Mouse (Mus musculus) adrenal gland, adult 8-10 months (tissue): ENCODE measurements around the gene Nsmce3. TPM values are rescaled to one million over a fixed set of nuclear protein-coding genes. Genes with fewer than 3 reads are reported as not detected.
A peak's percentile ranks its signal among the peaks of the same experiment; 100 is the strongest.

Experiments
- DNase-seq: peaks from one replicate; pipeline ENCODE4 v3.0.0; 2022
- total RNA-seq, 4 experiments: library from RNA; stranded (reverse); gene quantifications; 2 replicates each; pipeline ENCODE4 v1.2.4; 2022

Nsmce3 gene
- 10 to 100 TPM in 2 of 4 experiments, 1 to 10 TPM in 2; 8.7 to 12.0 (median 9.9) TPM for total RNA-seq

DNA sequence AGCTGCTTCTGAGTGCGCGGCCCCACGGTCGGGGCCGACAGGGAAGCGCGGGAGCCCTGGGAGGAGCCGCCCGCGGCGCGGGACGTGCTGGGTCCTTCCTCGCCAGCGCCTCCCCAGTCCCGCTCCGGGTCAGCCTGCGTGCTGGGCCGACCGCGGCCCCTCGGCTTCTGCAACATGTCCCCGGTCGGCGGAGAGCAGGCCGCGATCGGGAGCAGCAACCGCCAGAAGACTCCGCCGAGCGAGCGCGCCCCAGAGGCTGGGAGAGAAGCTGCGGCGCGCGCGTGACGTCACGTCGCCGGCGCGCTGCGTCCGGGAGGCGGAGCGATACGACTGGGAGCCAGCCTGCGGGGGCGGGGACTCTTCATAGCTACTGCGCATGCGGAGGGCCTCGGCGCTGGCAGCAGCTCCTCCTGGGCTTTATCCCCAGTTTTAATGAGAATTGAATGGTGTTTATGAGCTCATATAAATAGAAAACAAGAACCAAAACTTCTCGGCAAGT lies at the start of gene Nsmce3:
TSS of gene Nsmce3 (minus strand) at position 255 of the 499 bp plus-strand sequence.
- DNase-seq: peak; percentile 93

- DNase-seq: no peak
Measured at GRCm38 (mm10) chr7:64921189-64921588, 48.4 kb upstream of the Nsmce3 start.

DNA sequence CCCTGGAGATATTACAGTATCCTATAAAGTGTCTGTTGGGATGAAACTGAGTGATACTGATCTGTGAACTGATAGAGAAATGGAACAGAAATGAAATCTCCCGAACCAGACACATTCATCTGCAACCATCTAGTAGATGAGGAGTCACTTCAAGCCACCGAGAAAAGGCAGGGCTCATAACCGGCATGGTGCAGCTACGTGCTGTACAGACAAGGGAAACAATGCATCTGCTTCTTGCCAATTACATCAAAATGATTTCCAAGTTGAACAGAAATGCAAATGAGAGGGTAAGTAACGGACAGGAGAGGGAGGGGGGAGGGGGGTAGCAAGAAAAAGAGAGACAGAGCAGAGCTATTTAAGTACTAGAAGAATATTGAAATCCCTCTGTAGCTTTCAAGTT lies 47.9 kb upstream of the Nsmce3 start:
- no peak for DNase-seq

DNA sequence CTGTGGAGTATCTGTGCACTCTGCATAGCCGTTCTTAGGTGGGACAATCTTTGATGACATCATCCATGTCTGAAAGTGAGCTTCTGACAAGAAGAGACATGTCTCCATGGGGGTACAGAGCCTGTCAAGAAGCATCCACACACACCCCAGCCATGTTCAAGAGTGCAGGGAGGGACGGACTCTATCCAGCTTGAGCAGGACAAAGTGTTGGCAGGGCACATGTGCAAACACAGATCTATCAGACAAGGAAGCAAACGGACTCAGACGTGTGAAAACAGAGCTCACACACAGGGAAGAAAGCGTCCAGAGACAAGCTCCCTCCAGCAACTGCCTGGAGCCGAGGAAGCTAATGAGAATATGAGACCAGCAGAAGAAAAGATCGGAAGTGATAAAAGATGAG lies 43.9 kb upstream of the Nsmce3 start:
- DNase-seq: no peak

GRCm38 (mm10) chr7:64915121-64915520 lies 42.3 kb upstream of the Nsmce3 start:
- no peak for DNase-seq

- no peak for DNase-seq
Measured at GRCm38 (mm10) chr7:64911945-64912344, 39.1 kb upstream of the Nsmce3 start.

GRCm38 (mm10) chr7:64910208-64910607 lies 37.4 kb upstream of the Nsmce3 start:
- no peak for DNase-seq

DNA sequence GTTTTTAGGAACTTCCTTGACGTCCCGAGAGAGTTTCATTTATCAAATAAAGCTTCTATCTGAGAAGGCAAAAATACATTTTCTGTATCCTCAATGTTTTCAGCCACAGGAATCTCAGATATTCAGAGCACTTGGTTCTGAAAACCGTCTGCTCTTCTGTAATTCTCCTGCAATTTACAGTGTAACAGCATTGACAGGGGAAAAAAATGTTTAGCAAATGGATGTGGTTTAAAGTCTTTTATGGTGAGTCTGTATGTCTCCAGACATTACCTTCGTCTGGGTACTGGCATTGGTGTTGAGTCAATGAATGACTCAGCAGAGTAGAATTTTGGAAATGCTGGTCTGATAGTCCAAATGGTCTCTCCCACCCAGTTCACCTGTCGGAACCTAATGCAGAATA lies 34.2 kb upstream of the Nsmce3 start:
- DNase-seq: no peak

GRCm38 (mm10) chr7:64905506-64905905 lies 32.7 kb upstream of the Nsmce3 start:
- DNase-seq: no peak

DNA sequence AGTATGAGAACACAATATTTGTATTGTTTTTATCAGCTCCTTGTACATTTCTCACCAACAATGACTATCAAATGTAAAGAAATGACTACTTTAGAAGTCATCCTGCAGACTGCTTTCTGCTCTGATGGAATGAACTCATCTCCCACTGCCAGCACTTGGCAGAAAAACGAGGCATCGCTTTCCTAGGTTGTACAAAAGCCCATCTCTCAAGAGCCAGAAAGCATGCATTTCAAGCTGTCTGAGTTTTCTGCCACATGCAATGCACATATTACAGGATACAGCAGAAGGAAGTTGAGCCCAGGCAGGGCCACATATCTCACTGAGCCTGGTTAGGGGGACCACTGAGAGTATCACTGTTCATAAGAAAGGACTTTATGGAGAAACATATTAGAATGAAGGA lies 27.5 kb upstream of the Nsmce3 start:
- no peak for DNase-seq

DNA sequence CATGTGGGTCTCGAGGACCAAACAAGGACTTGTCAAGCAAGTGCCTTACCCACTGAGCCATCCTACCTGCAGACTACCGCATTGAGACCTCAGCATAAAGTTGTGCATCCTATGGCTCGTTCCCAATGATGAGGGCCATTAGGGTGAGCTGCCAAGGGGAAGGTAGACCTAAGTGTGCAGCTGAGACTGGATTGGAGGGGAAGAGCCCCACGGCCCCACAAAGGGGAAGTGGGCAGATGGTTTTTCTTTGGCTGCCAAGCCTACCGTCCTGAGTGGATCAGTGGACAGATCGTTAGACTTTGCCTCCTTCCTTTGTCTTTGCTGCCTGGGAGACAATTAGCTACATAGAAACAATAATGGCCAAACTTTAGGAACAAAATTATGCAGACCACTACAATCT lies 23.8 kb upstream of the Nsmce3 start:
- DNase-seq: no peak

DNA sequence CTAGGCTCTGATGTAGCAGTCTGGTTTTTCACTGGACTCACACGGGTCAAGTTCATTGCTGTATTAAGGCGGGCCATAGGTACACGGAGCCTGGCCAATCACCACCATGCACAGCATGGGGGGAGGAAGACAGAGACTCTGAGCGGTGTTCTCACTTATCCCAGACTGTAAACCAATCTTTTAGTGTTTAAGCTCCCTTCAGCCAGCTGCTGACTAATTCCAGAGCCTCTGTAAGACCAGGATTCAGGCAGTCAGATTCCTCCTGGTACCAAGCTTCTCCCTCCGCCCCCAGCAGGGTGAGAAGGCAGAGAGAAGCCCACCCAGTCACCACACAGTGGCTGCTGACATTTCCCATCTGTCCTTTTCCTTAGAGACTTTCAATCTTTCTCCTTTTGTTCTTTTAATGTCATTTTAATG lies 22.9 kb upstream of the Nsmce3 start:
- DNase-seq: no peak

- DNase-seq: peak; percentile 72
Measured at GRCm38 (mm10) chr7:64891139-64891538, 18.3 kb upstream of the Nsmce3 start.

GRCm38 (mm10) chr7:64889919-64890318 lies 17.1 kb upstream of the Nsmce3 start:
- peak; percentile 28 for DNase-seq

DNA sequence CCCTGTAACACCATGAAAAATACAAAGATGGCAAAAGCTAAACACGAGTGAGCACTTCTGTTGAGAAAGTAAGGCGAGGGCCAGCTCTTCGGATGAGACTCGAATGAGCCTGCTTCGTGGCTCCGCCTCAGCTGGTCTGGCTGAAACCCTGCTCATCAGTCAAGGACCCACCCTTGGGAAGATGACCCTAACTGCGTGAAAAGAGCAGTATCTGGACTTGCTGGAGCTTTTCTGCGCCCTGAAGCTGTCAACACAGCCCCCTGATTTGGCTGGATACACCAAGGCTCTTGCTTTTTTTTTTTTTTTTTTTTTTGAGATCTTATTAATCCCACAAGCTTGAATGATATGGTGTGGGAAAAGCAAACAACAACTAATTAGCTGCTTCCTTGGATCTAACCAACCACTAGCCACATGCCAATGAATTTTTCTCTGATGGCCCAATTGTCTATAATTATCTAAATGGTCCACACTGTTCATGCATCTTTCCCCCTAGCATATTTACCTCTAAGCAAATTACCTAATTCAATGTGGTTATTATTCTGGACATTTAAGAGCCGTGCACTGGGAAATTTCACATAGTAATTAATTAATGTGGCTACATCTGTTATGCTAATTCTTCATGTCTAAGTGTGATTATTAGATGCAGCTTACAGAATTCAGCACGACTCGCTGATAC lies 11.5 kb upstream of the Nsmce3 start:
- no peak for DNase-seq

- no peak for DNase-seq
Measured at GRCm38 (mm10) chr7:64882243-64882642, 9.4 kb upstream of the Nsmce3 start.

- DNase-seq: no peak
Measured at GRCm38 (mm10) chr7:64881387-64881786, 8.6 kb upstream of the Nsmce3 start.

- peak; percentile 26 for DNase-seq
Measured at GRCm38 (mm10) chr7:64880415-64880814, 7.6 kb upstream of the Nsmce3 start.

- no peak for DNase-seq
Measured at GRCm38 (mm10) chr7:64874941-64875340, 2.1 kb upstream of the Nsmce3 start.

GRCm38 (mm10) chr7:64873266-64873665 lies 469 bp upstream of the Nsmce3 start:
- no peak for DNase-seq

DNA sequence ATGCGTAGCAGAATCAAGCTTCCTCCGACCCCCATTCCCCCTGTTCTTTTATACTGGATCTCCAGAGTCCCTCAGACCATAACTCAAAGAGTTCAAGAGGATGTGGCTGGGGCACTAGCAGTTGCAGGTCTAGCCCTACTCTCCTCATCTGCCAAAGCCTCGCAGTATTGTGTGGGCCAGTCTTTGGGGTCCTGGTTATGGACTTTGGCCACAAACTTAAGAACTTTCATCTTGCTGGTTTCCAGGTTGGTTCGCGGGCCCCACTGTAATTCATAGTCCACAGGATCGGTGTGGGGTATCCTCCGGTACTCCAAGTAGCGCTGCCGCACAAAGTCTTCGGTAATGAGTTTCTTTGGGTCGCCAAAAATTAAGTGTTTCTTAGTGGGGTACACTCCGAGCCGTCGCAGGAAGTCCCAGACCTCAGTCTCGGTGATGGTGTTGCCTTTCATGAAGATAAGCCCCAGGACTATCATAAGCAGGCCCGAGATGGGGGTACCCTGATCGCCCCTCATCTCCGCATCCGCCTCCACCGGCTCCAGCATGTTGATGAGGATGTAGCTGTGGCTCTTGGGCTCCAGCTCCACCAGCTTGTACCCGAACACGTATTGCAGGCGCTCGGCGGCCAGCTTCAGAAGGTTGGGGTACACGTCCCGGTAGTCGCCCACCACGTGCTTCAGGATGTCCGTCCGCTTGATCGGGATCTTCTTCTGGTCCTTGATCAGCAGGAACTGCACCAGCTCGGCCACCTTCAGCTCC lies 632 bp downstream of the Nsmce3 start:
- no peak for DNase-seq

GRCm38 (mm10) chr7:64869549-64870065 lies 3.2 kb downstream of the Nsmce3 start:
- DNase-seq: no peak

GRCm38 (mm10) chr7:64863538-64863937 lies 9.3 kb downstream of the Nsmce3 start:
- no peak for DNase-seq

- DNase-seq: no peak
Measured at GRCm38 (mm10) chr7:64862978-64863377, 9.8 kb downstream of the Nsmce3 start.
